Mouse (Mus musculus) hindbrain, embryonic 15.5 days (tissue): ENCODE measurements at regions not wholly inside any gene's neighbourhood (a gene's known extent, or its start where the extent isn't known, plus 50 kb on each side); places are given as distances from the start of the nearest gene placed in this dataset.
A peak's percentile ranks its signal among the peaks of the same experiment; 100 is the strongest.

Source experiments
- ATAC-seq: fragments of 200-750 bp; cut with Nextera tagmentation; 2 replicates; pipeline ENCODE4 v1.8.0; 2017; ENCODE audit warnings: low read depth, moderate number of reproducible peaks, moderate TSS enrichment; ENCODE audit not compliant: low FRiP score
- H3K27ac ChIP-seq: fragments of 300-500 bp; sonication (generic); replicated peaks from 2 replicates; pipeline ENCODE4 v1.5.1; 2015; ENCODE audit warnings: mild to moderate bottlenecking, inconsistent platforms
- H3K27me3 ChIP-seq: fragments of 300-500 bp; sonication (generic); 2 replicates; pipeline ENCODE4 v1.6.1; 2015; ENCODE audit warnings: control low read depth, inconsistent platforms
- H3K36me3 ChIP-seq: fragments of 300-500 bp; sonication (generic); 2 replicates; pipeline ENCODE4 v1.6.1; 2015; ENCODE audit warnings: control low read depth, inconsistent platforms
- H3K4me1 ChIP-seq: fragments of 300-500 bp; sonication (generic); replicated peaks from 2 replicates; pipeline ENCODE4 v1.6.1; 2015; ENCODE audit warnings: control low read depth, inconsistent platforms
- H3K4me2 ChIP-seq: fragments of 300-500 bp; sonication (generic); 2 replicates; pipeline ENCODE4 v1.6.1; 2015; ENCODE audit warnings: moderate library complexity, mild to moderate bottlenecking, inconsistent platforms
- H3K4me3 ChIP-seq: fragments of 300-500 bp; sonication (generic); 2 replicates; pipeline ENCODE4 v1.5.1; 2015; ENCODE audit warnings: mild to moderate bottlenecking, inconsistent platforms
- H3K9ac ChIP-seq: fragments of 300-500 bp; sonication (generic); 2 replicates; pipeline ENCODE4 v1.6.1; 2015; ENCODE audit warnings: inconsistent platforms
- H3K9me3 ChIP-seq: fragments of 300-500 bp; sonication (generic); 2 replicates; pipeline ENCODE4 v1.6.1; 2016; ENCODE audit warnings: control low read depth, inconsistent platforms
- WGBS: fragments of 180-500 bp; shearing (Covaris S2); methylation state at CpG from one replicate; pipeline ENCODE4 v1.1.7; 2015; 5-methylcytosine and 5-hydroxymethylcytosine counted together

- H3K27me3 ChIP-seq = no peaks in the 10 kb centered on the region
- 63% methylated on average over 5 of the region's 5 CpGs for WGBS
- H3K9me3 ChIP-seq = no peaks in the 10 kb centered on the region
- no peak overlapping the region for H3K4me3 ChIP-seq
- no peaks in the 10 kb centered on the region for H3K36me3 ChIP-seq
- no peak overlapping the region for H3K27ac ChIP-seq
- no peak overlapping the region for H3K9ac ChIP-seq
- ATAC-seq = peak; percentile 23; the same call in 1 of the 2 replicates
- no peak overlapping the region for H3K4me2 ChIP-seq
- 0 out of 2 replicates have a peak, but pooled peaks cover 5% of the 10 kb centered on the region for H3K4me1 ChIP-seq
These were observed 230.8 kb downstream of the Btg1 start for GRCm38 (mm10) chr10:96847433-96848165.

GRCm38 (mm10) chr10:96848496-96848895, 231.7 kb downstream of the Btg1 start:
- no peak for ATAC-seq
- no peaks in the 10 kb centered on the region for H3K27me3 ChIP-seq
- no peaks in the 10 kb centered on the region for H3K9me3 ChIP-seq
- 0 out of 2 replicates have a peak, but pooled peaks cover 5% of the 10 kb centered on the region for H3K4me1 ChIP-seq
- 89% methylated on average over 2 of the region's 2 CpGs for WGBS
- H3K9ac ChIP-seq = no peak overlapping the region
- no peak overlapping the region for H3K27ac ChIP-seq
- H3K36me3 ChIP-seq = no peaks in the 10 kb centered on the region
- H3K4me2 ChIP-seq = no peak overlapping the region
- no peak overlapping the region for H3K4me3 ChIP-seq

GRCm38 (mm10) chr10:96860366-96860765, 243.6 kb downstream of the Btg1 start:
- Histone ChIP-seq H3K36me3 (no peaks in the 10 kb centered on the region), H3K9ac (no peak overlapping the region), H3K9me3 (no peaks in the 10 kb centered on the region), H3K4me2 (no peak overlapping the region), H3K4me1 (no peaks in the 10 kb centered on the region), H3K27ac (no peak overlapping the region), H3K27me3 (no peaks in the 10 kb centered on the region), H3K4me3 (no peak overlapping the region)
- no peak for ATAC-seq
- WGBS = 83% methylated on average over 2 of the region's 2 CpGs

- Histone ChIP-seq H3K4me2 (no peak overlapping the region), H3K27ac (no peak overlapping the region), H3K4me3 (no peak overlapping the region), H3K36me3 (no peaks in the 10 kb centered on the region), H3K4me1 (no peaks in the 10 kb centered on the region), H3K9ac (no peak overlapping the region), H3K27me3 (no peaks in the 10 kb centered on the region), H3K9me3 (no peaks in the 10 kb centered on the region)
- no peak for ATAC-seq
- WGBS = 61% methylated on average over 8 of the region's 8 CpGs
These were observed 246.4 kb downstream of the Btg1 start for GRCm38 (mm10) chr10:96863230-96863629.

- H3K9me3 ChIP-seq = no peaks in the 10 kb centered on the region
- H3K27ac ChIP-seq = no peak overlapping the region
- WGBS = 82% methylated on average over 3 of the region's 3 CpGs
- no peaks in the 10 kb centered on the region for H3K4me1 ChIP-seq
- H3K4me2 ChIP-seq = no peak overlapping the region
- no peak overlapping the region for H3K9ac ChIP-seq
- H3K4me3 ChIP-seq = no peak overlapping the region
- H3K27me3 ChIP-seq = no peaks in the 10 kb centered on the region
- H3K36me3 ChIP-seq = no peaks in the 10 kb centered on the region
- no peak for ATAC-seq
These were observed 249.7 kb downstream of the Btg1 start for GRCm38 (mm10) chr10:96866468-96866867.

GRCm38 (mm10) chr10:96871559-96872160, 254.9 kb downstream of the Btg1 start:
- 93% methylated on average over 7 of the region's 7 CpGs for WGBS
- no peak overlapping the region for H3K9ac ChIP-seq
- no peak for ATAC-seq

GRCm38 (mm10) chr10:96874646-96875045, 257.8 kb downstream of the Btg1 start:
- 100% methylated on average over 1 of the region's 1 CpGs for WGBS
- ATAC-seq = no peak
- H3K27ac ChIP-seq = no peak overlapping the region
- no peaks in the 10 kb centered on the region for H3K36me3 ChIP-seq
- H3K4me3 ChIP-seq = no peak overlapping the region
- no peaks in the 10 kb centered on the region for H3K9me3 ChIP-seq
- no peaks in the 10 kb centered on the region for H3K27me3 ChIP-seq
- H3K9ac ChIP-seq = no peak overlapping the region
- H3K4me2 ChIP-seq = no peak overlapping the region
- no peaks in the 10 kb centered on the region for H3K4me1 ChIP-seq

More at GRCm38 (mm10) chr10:96871559-96872160, 254.9 kb downstream of the Btg1 start:
- Histone ChIP-seq H3K4me1 (no peaks in the 10 kb centered on the region), H3K4me2 (no peak overlapping the region), H3K36me3 (no peaks in the 10 kb centered on the region), H3K27ac (no peak overlapping the region), H3K4me3 (no peak overlapping the region), H3K27me3 (no peaks in the 10 kb centered on the region), H3K9me3 (no peaks in the 10 kb centered on the region)

- 88% methylated on average over 3 of the region's 3 CpGs for WGBS
- ATAC-seq = no peak
- H3K4me1 ChIP-seq = no peaks in the 10 kb centered on the region
- H3K4me3 ChIP-seq = no peak overlapping the region
- no peaks in the 10 kb centered on the region for H3K9me3 ChIP-seq
- H3K36me3 ChIP-seq = no peaks in the 10 kb centered on the region
- no peak overlapping the region for H3K9ac ChIP-seq
- H3K27ac ChIP-seq = no peak overlapping the region
- H3K4me2 ChIP-seq = no peak overlapping the region
- H3K27me3 ChIP-seq = no peaks in the 10 kb centered on the region
These were observed 258.9 kb downstream of the Btg1 start for GRCm38 (mm10) chr10:96875676-96876075.

- Histone ChIP-seq H3K4me1 (no peaks in the 10 kb centered on the region), H3K27ac (no peak overlapping the region), H3K4me3 (no peak overlapping the region), H3K36me3 (no peaks in the 10 kb centered on the region), H3K4me2 (no peak overlapping the region), H3K27me3 (no peaks in the 10 kb centered on the region), H3K9ac (no peak overlapping the region), H3K9me3 (no peaks in the 10 kb centered on the region)
- no peak for ATAC-seq
- 97% methylated on average over 2 of the region's 2 CpGs for WGBS
These were observed 262.6 kb downstream of the Btg1 start for GRCm38 (mm10) chr10:96879425-96879824.

GRCm38 (mm10) chr10:96880771-96881170, 264.0 kb downstream of the Btg1 start:
- H3K9me3 ChIP-seq = no peaks in the 10 kb centered on the region
- no peak overlapping the region for H3K27ac ChIP-seq
- no peak for ATAC-seq
- 75% methylated on average over 5 of the region's 5 CpGs for WGBS
- no peaks in the 10 kb centered on the region for H3K4me1 ChIP-seq
- H3K9ac ChIP-seq = no peak overlapping the region
- H3K27me3 ChIP-seq = no peaks in the 10 kb centered on the region
- H3K36me3 ChIP-seq = no peaks in the 10 kb centered on the region
- H3K4me2 ChIP-seq = no peak overlapping the region
- no peak overlapping the region for H3K4me3 ChIP-seq

GRCm38 (mm10) chr10:96881212-96881611, 264.4 kb downstream of the Btg1 start:
- Histone ChIP-seq H3K9ac (no peak overlapping the region), H3K4me1 (no peaks in the 10 kb centered on the region), H3K4me2 (no peak overlapping the region), H3K9me3 (no peaks in the 10 kb centered on the region), H3K36me3 (no peaks in the 10 kb centered on the region), H3K27me3 (no peaks in the 10 kb centered on the region), H3K27ac (no peak overlapping the region), H3K4me3 (no peak overlapping the region)
- no peak for ATAC-seq
- 69% methylated on average over 5 of the region's 5 CpGs for WGBS

GRCm38 (mm10) chr10:96881660-96882059, 264.9 kb downstream of the Btg1 start:
- 50% methylated on average over 2 of the region's 2 CpGs for WGBS
- no peaks in the 10 kb centered on the region for H3K4me1 ChIP-seq
- H3K27me3 ChIP-seq = no peaks in the 10 kb centered on the region
- ATAC-seq = no peak
- H3K36me3 ChIP-seq = no peaks in the 10 kb centered on the region
- H3K9ac ChIP-seq = no peak overlapping the region
- H3K4me3 ChIP-seq = no peak overlapping the region
- no peaks in the 10 kb centered on the region for H3K9me3 ChIP-seq
- no peak overlapping the region for H3K4me2 ChIP-seq
- no peak overlapping the region for H3K27ac ChIP-seq
